Mouse (Mus musculus) liver, postnatal 0 days (tissue): ENCODE data around the gene Disp2.

ENCODE experiments used
- CTCF ChIP-seq: sonication (generic); IDR thresholded peaks from 2 replicates; pipeline ENCODE4 v1.5.1; 2016; ENCODE audit warnings: antibody characterized with exemption, low read depth
- EP300 ChIP-seq: IDR thresholded peaks from 2 replicates; pipeline ENCODE4 v1.6.1; 2016; ENCODE audit warnings: antibody characterized with exemption, low read depth, mild to moderate bottlenecking

DNA sequence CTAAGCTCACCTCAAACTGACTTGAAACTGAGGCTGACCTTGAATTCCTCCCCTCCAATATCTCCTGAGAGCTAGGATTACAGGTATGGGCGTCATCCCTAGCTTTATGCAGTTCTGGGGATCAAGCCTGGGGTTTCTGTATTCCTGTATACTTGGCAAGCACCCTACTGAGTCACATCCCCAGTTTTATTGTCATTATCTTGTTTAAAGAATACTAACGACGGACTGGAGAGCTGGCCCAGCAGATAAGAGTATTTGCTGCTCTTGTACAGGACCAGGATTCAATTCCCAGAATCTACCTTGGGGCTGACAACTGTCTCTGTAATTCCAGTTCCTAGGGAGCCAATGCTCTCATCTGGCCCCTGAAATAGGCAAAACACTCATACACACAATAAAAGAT lies 26.2 kb downstream of the Disp2 start:
- TF ChIP-seq EP300, result peak; percentile 15; the same call in 1 of the 2 replicates
- TF ChIP-seq CTCF, result no peak
